Mouse (Mus musculus) liver, postnatal 0 days (tissue): ENCODE measurements at regions not wholly inside any gene's neighbourhood (a gene's known extent, or its start where the extent isn't known, plus 50 kb on each side); places are given as distances from the start of the nearest gene placed in this dataset.
A peak's percentile ranks its signal among the peaks of the same experiment; 100 is the strongest.

Source experiments
- ATAC-seq: fragments of 200-750 bp; cut with Nextera tagmentation; 2 replicates; pipeline ENCODE4 v1.8.0; 2017; ENCODE audit warnings: mild to moderate bottlenecking, moderate library complexity
- DNase-seq: peaks from one replicate; pipeline ENCODE4 v3.0.0-alpha.2; 2016
- H3K27ac ChIP-seq: fragments of 300-500 bp; sonication (generic); 2 replicates; pipeline ENCODE4 v1.5.1; 2014; ENCODE audit warnings: antibody characterized with exemption, moderate library complexity, mild to moderate bottlenecking, low read depth
- H3K27me3 ChIP-seq: fragments of 300-500 bp; sonication (generic); 2 replicates; pipeline ENCODE4 v1.6.1; 2014; ENCODE audit warnings: low read length, control low read depth, mixed read lengths; ENCODE audit not compliant: insufficient read depth
- H3K36me3 ChIP-seq: fragments of 300-500 bp; sonication (generic); replicated peaks from 2 replicates; pipeline ENCODE4 v1.6.1; 2014; ENCODE audit warnings: mild to moderate bottlenecking, control low read depth, low read length, moderate library complexity, mixed read lengths; ENCODE audit not compliant: insufficient read depth
- H3K4me1 ChIP-seq: fragments of 300-500 bp; sonication (generic); 2 replicates; pipeline ENCODE4 v1.6.1; 2014; ENCODE audit warnings: antibody characterized with exemption, mild to moderate bottlenecking, control low read depth; ENCODE audit not compliant: insufficient read depth
- H3K4me2 ChIP-seq: fragments of 300-500 bp; sonication (generic); 2 replicates; pipeline ENCODE4 v1.6.1; 2014; ENCODE audit warnings: low read depth, mild to moderate bottlenecking, low read length, moderate library complexity, mixed read lengths
- H3K4me3 ChIP-seq: fragments of 300-500 bp; sonication (generic); 2 replicates; pipeline ENCODE4 v1.5.1; 2014; ENCODE audit warnings: low read depth, low read length
- H3K9ac ChIP-seq: fragments of 300-500 bp; sonication (generic); replicated peaks from 2 replicates; pipeline ENCODE4 v1.6.1; 2014; ENCODE audit warnings: mild to moderate bottlenecking, moderate library complexity
- H3K9me3 ChIP-seq: fragments of 300-500 bp; sonication (generic); 2 replicates; pipeline ENCODE4 v1.6.1; 2016; ENCODE audit warnings: mild to moderate bottlenecking, control low read depth, low read length, mixed read lengths
- CTCF ChIP-seq: sonication (generic); IDR thresholded peaks from 2 replicates; pipeline ENCODE4 v1.5.1; 2016; ENCODE audit warnings: antibody characterized with exemption, low read depth
- EP300 ChIP-seq: IDR thresholded peaks from 2 replicates; pipeline ENCODE4 v1.6.1; 2016; ENCODE audit warnings: antibody characterized with exemption, low read depth, mild to moderate bottlenecking
- WGBS: fragments of 180-500 bp; shearing (Covaris S2); extraction: QIAGEN DNeasy Blood & Tissue Kit; methylation state at CpG from one replicate; pipeline ENCODE4 v1.1.7; 2014; ENCODE audit not compliant: insufficient replicate concordance; 5-methylcytosine and 5-hydroxymethylcytosine counted together

DNA sequence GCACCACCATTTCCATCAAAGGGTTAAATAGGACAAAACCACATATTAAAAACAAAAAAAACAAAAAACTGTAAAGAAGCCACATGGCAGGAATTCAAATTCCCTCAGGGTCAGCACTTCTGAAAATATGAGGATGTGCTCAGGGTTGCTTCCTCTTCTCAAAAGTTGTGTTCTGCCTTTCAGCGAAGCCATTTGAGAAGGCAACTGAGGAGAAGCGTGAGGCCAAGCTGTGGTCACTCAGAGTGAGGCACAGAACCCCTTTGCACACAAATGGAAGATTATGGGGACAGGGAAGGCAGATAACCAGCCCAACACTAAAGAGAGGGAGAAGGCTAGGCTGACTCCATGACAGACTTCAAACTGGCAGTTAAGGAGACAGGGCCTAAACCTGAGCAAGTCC, 142.8 kb upstream of the Jade1 start:
- H3K9me3 ChIP-seq = no peaks in the 10 kb centered on the region
- H3K4me1 ChIP-seq = peaks cover 13% of the 10 kb centered on the region
- H3K4me3 ChIP-seq = no peak overlapping the region
- DNase-seq (no peak), ATAC-seq (no peak)
- no peaks in the 10 kb centered on the region for H3K27me3 ChIP-seq
- WGBS = 20% methylated on average over 2 of the region's 2 CpGs
- H3K4me2 ChIP-seq = no peak overlapping the region
- H3K27ac ChIP-seq = peak overlapping the region; percentile 24; the same call in 1 of the 2 replicates
- no peak overlapping the region for H3K9ac ChIP-seq
- H3K36me3 ChIP-seq = no peaks in the 10 kb centered on the region
- no peak for TF ChIP-seq CTCF
- no peak for TF ChIP-seq EP300

DNA sequence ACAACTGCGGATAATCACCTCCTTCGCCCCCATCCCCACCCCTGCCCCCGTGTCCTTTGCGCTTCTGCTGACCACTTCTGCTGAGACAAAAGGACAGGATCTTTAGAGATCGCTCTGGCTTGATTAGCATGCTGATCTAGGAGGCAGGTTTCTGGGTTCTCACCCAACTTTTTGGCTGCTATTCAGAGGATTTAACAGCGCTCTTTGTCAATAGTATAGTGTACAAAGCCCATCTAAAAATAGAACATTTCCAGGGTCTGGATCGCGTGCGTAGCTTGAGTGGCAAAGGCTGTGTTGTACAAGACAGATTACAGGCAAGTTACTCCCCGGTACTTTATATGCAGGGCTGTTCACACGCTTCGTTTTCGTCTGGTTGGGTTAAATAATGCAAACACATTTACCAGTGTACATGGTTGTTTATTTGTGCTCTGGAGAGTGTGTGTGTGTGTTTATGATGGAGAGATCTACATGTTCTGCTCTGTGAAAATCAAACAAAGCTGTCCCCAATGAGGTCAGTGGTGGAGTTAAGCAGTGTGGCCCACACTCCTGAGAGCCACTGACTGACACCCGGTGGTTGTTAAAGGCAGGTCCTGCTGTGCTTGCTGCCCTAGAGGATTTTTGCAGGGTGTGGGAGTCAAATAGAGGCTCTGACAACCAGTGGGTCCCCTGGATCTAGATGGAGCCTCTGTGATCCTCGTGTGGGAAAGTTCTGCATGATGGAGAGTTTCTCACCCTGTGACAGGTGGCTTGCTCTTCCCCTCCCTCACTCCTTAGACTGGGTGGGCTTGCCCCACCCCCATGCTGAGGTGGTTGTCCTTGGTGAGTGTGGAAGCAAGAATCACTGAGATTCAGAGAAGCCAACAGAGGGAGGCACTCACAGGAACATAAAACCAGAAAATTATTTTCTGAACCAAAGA, 146.5 kb upstream of the Jade1 start:
- H3K36me3 ChIP-seq = no peaks in the 10 kb centered on the region
- ATAC-seq = peak; percentile 87

DNA sequence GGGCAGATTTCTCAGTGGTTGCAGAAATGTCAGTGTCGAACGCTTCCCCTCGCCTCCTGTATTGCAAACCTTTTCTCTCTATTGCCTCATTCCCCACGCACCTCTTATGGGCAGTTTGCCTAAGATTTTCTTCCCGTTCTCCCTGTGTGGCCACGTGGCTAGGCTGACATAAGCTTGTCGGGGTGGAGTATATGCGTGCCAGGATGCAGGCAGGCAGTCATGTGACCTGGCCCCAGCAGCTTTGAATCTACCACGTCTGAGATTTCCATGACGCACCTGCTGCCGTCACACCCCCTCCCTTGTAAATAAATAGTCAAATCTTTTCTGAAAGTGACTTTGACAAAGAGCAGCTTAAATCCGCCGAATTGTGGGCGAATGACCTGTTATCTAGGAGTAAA, 147.1 kb upstream of the Jade1 start:
- TF ChIP-seq EP300 (peak; percentile 74), CTCF (no peak)
- peak overlapping the region; percentile 57 for H3K4me2 ChIP-seq
- peak overlapping the region; percentile 77 for H3K27ac ChIP-seq
- H3K9me3 ChIP-seq = no peaks in the 10 kb centered on the region
- DNase-seq (peak; percentile 79), ATAC-seq (peak; percentile 86)
- peak overlapping the region; percentile 43 for H3K9ac ChIP-seq
- no peaks in the 10 kb centered on the region for H3K27me3 ChIP-seq
- peak overlapping the region; percentile 27 for H3K4me3 ChIP-seq
- peaks cover 14% of the 10 kb centered on the region for H3K4me1 ChIP-seq
- no peaks in the 10 kb centered on the region for H3K36me3 ChIP-seq
- 5% methylated on average over 14 of the region's 14 CpGs for WGBS

More for the DNA sequence above, 146.5 kb upstream of the Jade1 start:
- peak; percentile 37 for DNase-seq
- H3K4me1 ChIP-seq = peaks cover 14% of the 10 kb centered on the region
- 16% methylated on average over 15 of the region's 15 CpGs for WGBS
- H3K4me2 ChIP-seq = peak overlapping the region; percentile 57
- peak overlapping the region; percentile 43 for H3K9ac ChIP-seq
- H3K27ac ChIP-seq = peak overlapping the region; percentile 77
- H3K9me3 ChIP-seq = no peaks in the 10 kb centered on the region
- no peaks in the 10 kb centered on the region for H3K27me3 ChIP-seq
- TF ChIP-seq CTCF (peak; percentile 38; the same call in 1 of the 2 replicates), EP300 (peak; percentile 59)
- peak overlapping the region; percentile 27 for H3K4me3 ChIP-seq

DNA sequence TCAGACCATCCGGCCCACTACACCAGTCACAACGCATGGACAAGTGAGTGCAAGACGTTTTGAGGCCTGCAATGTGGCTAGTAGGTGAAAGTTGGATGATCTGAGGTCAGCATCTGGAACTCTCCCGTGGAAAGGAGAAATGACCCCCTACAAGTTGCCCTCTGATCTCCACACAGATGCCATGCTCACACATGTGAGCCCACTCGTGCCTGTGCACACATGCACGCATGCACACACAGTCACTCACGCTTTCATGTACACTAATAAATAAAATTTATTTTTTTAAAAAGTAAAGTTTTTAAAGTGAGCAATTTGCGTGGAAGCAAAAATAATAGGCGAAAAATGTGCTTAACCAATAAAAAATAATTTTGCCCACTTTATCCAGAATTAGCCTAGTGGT, 147.5 kb upstream of the Jade1 start:
- Histone ChIP-seq H3K9ac (no peak overlapping the region), H3K4me2 (peak overlapping the region; percentile 57; the same call in 1 of the 2 replicates)
- WGBS = 70% methylated on average over 9 of the region's 9 CpGs

DNA sequence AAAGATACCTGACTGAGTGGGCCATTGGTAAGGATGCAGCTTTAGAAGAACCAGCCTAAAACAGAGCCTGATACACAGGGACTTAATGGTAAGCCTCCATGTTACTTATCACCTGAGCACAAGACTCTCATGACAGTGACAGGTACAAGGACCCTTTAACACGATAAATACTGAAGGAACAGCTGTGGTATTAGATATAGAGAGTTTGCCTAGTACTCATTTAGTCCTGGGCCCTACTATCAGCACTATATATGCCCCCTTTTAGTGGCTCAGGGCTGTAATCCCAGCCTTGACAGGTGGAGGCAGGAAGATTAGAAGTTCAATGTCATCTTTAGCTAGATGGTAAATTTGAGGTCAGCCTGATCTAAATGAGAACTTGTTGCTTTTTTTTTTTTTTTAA, 148.0 kb upstream of the Jade1 start:
- Histone ChIP-seq H3K9me3 (no peaks in the 10 kb centered on the region), H3K4me1 (peaks cover 11% of the 10 kb centered on the region), H3K4me3 (no peak overlapping the region), H3K27ac (no peak overlapping the region), H3K4me2 (no peak overlapping the region), H3K9ac (no peak overlapping the region), H3K27me3 (no peaks in the 10 kb centered on the region), H3K36me3 (no peaks in the 10 kb centered on the region)
- 56% methylated on average over 1 of the region's 1 CpGs for WGBS
- DNase-seq (no peak), ATAC-seq (no peak)
- TF ChIP-seq CTCF = no peak
- TF ChIP-seq EP300 = no peak

More for the DNA sequence above, 147.5 kb upstream of the Jade1 start:
- ATAC-seq (no peak), DNase-seq (no peak)
- Histone ChIP-seq H3K27ac (no peak overlapping the region), H3K4me1 (peaks cover 13% of the 10 kb centered on the region), H3K4me3 (no peak overlapping the region), H3K27me3 (no peaks in the 10 kb centered on the region), H3K36me3 (no peaks in the 10 kb centered on the region), H3K9me3 (no peaks in the 10 kb centered on the region)
- TF ChIP-seq EP300 = no peak
- no peak for TF ChIP-seq CTCF

DNA sequence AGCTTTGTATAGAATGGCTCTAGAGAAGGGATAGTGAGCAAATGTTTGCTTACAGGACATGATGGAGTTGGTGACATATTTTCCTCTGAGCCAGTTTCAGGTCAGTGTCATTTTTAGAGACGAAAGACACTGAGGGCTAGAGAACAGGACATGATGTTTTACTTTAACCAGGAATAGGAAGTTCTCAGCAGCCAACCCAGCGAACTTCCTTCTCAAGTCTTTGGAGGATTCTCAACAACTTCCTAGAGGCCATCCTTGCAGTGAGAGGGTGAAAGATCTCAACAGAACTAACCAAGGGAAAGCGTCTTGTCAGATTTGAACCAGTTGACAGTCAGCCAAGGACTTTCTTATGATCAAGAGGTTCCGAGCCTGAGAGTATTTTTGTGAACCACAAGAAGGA, 153.7 kb upstream of the Jade1 start:
- no peak for ATAC-seq
- DNase-seq = no peak
- Histone ChIP-seq H3K4me2 (no peak overlapping the region), H3K36me3 (no peaks in the 10 kb centered on the region), H3K9me3 (no peaks in the 10 kb centered on the region), H3K4me1 (peaks cover 5% of the 10 kb centered on the region; the same call in 1 of the 2 replicates), H3K27me3 (no peaks in the 10 kb centered on the region), H3K9ac (no peak overlapping the region), H3K27ac (no peak overlapping the region), H3K4me3 (no peak overlapping the region)
- no peak for TF ChIP-seq CTCF
- TF ChIP-seq EP300 = peak; percentile 37; the same call in 1 of the 2 replicates
- 58% methylated on average over 4 of the region's 4 CpGs for WGBS
